Mouse (Mus musculus): ENCODE measurements around the gene Mucl3. TPM values are rescaled to one million over a fixed set of nuclear protein-coding genes. Genes with fewer than 3 reads are reported as not detected.
A peak's percentile ranks its signal among the peaks of the same experiment; 100 is the strongest.

Gene Mucl3
- polyA plus RNA-seq, 1 experiment from 2014 or later, result 0.12 TPM

DNA sequence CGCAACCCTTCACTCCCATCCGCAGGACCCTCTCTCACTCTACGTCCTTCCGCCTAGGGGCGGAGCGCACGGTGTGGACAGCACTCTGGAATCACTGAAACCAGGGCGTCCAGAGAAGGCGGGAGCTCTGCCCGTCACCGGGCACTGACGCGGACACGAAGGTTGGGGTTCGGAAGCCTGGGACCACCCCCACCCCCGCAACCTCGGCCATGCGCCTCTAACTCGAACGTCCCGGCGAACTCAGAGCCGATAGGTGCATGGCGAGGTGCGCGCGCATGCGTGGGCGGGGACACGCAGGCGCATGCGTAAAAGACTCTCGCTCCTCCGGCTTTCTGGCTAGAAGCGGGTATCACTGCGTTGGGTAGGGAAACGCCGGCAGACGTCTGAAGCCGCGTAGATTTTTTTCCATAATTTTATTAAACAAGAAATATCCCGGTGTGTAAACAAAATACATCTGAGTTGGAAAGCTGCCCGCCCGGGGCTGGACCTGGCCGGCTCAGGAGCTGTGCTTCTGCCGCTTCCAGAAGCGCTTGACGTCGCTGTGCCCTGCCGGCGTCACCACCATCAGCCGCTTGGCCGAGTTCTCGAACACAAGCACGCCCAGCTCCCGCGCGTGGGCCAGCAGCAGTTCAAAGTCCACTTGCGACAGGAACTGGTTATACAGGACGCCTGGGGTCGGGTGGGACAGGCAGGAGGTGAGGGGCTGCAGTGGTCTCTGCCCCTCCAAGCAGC is 24.0 kb upstream of the Mucl3 start, which contains the start of gene Vars2:
Gene Vars2 (minus strand): TSS at position 259 of the 732 bp plus-strand sequence.
- under 1% methylated on average over 61 of the region's 61 CpGs for WGBS
- Histone ChIP-seq H3K9me3 (no peaks in the 10 kb centered on the region), H3K27ac (peak within 1 kb of the TSS; percentile 94), H3K4me1 (peaks cover 31% of the 10 kb centered on the region), H3K36me3 (replicated peaks) (peaks cover 57% of the 10 kb centered on the region), H3K4me3 (peak within 1 kb of the TSS; percentile 60), H3K27me3 (ENCODE audit: poor library complexity, severe bottlenecking) (no peaks in the 10 kb centered on the region)
- DNase-seq (ENCODE audit: extremely low spot score, low spot score), result peak; percentile 95

- H3K27ac ChIP-seq, result peak overlapping the region; percentile 94
- peak; percentile 67 for DNase-seq (ENCODE audit: extremely low spot score, low spot score)
- no peaks in the 10 kb centered on the region for H3K9me3 ChIP-seq
- no peaks in the 10 kb centered on the region for H3K27me3 ChIP-seq (ENCODE audit: poor library complexity, severe bottlenecking)
- WGBS, result 3% methylated on average over 13 of the region's 13 CpGs
- H3K4me1 ChIP-seq, result peaks cover 26% of the 10 kb centered on the region
- peaks cover 60% of the 10 kb centered on the region for H3K36me3 ChIP-seq (replicated peaks)
- H3K4me3 ChIP-seq, result peak overlapping the region; percentile 60
Observed at GRCm38 (mm10) chr17:35666851-35667256, 23.4 kb upstream of the Mucl3 start.

GRCm38 (mm10) chr17:35665957-35666515 is 22.5 kb upstream of the Mucl3 start:
- H3K27ac ChIP-seq, result peak overlapping the region; percentile 2; the same call in 1 of the 2 replicates
- DNase-seq (ENCODE audit: extremely low spot score, low spot score), result no peak
- peaks cover 25% of the 10 kb centered on the region for H3K4me1 ChIP-seq
- H3K4me3 ChIP-seq, result peak overlapping the region; percentile 60; the same call in 1 of the 2 replicates
- H3K9me3 ChIP-seq, result no peaks in the 10 kb centered on the region
- H3K27me3 ChIP-seq (ENCODE audit: poor library complexity, severe bottlenecking), result no peaks in the 10 kb centered on the region
- WGBS, result 80% methylated on average over 17 of the region's 17 CpGs
- peaks cover 67% of the 10 kb centered on the region for H3K36me3 ChIP-seq (replicated peaks)

DNA sequence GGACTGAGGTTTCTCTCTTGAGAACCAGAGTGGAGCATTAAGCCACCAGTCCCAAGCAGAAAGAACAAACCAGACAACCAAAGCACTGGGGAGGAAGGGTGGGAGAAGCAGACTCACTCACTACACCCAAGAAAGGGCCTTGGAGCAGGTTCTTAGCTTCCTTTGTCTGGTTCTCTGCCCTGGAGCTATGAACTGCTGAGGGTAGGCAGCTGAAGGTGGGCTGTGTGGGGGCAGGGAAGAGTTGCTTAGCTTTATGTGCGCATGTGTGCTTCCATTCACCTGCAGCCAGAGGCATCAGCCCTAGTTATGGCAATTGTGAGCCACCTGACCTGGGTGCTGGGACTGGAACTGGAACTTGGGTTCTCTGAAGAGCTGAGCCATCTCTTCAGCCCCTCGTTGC is 9.6 kb upstream of the Mucl3 start:
- Histone ChIP-seq H3K27me3 (ENCODE audit: poor library complexity, severe bottlenecking) (no peaks in the 10 kb centered on the region), H3K27ac (0 out of 2 replicates have a peak overlapping the region, but pooled peaks have one; percentile 3)

DNA sequence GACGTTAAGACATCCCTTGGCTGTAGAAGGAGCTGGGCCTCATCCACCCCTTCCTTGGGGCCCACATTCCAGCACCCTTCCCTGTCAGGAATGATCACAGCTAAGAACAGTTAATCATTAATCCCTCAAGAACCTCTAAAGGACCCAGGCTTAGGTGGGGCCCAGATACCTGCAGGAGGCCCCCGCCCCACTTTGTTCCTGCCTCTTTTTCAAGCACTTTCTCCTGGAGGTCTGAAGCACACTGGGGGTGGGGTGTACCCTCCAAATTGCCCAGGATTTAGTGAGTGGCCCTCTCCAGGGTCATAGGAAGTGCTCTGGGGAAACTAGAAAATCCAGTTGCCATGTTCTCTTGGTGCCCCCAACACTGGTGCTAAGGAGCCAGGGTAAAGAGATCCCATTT is 5.9 kb upstream of the Mucl3 start:
- Histone ChIP-seq H3K27me3 (ENCODE audit: poor library complexity, severe bottlenecking) (no peaks in the 10 kb centered on the region), H3K4me3 (no peak overlapping the region), H3K9me3 (no peaks in the 10 kb centered on the region), H3K36me3 (replicated peaks) (peaks cover 2% of the 10 kb centered on the region), H3K27ac (no peak overlapping the region), H3K4me1 (peaks cover 14% of the 10 kb centered on the region)
- no peak for DNase-seq (ENCODE audit: extremely low spot score, low spot score)
- 73% methylated on average over 2 of the region's 2 CpGs for WGBS

More for the DNA sequence above, 9.6 kb upstream of the Mucl3 start:
- 84% methylated on average over 2 of the region's 2 CpGs for WGBS
- DNase-seq (ENCODE audit: extremely low spot score, low spot score), result no peak
- H3K4me1 ChIP-seq, result peaks cover 32% of the 10 kb centered on the region
- peaks cover 39% of the 10 kb centered on the region for H3K36me3 ChIP-seq (replicated peaks)
- H3K4me3 ChIP-seq, result no peak overlapping the region
- H3K9me3 ChIP-seq, result no peaks in the 10 kb centered on the region

GRCm38 (mm10) chr17:35639352-35639751 is 4.1 kb downstream of the Mucl3 start:
- H3K27ac ChIP-seq, result no peak overlapping the region
- H3K36me3 ChIP-seq (replicated peaks), result no peaks in the 10 kb centered on the region
- DNase-seq (ENCODE audit: extremely low spot score, low spot score), result no peak
- H3K4me1 ChIP-seq, result peaks cover 5% of the 10 kb centered on the region
- WGBS, result 90% methylated on average over 6 of the region's 6 CpGs
- no peaks in the 10 kb centered on the region for H3K9me3 ChIP-seq
- H3K4me3 ChIP-seq, result 0 out of 2 replicates have a peak overlapping the region, but pooled peaks have one; percentile 25
- peaks cover 11% of the 10 kb centered on the region for H3K27me3 ChIP-seq (ENCODE audit: poor library complexity, severe bottlenecking)

DNA sequence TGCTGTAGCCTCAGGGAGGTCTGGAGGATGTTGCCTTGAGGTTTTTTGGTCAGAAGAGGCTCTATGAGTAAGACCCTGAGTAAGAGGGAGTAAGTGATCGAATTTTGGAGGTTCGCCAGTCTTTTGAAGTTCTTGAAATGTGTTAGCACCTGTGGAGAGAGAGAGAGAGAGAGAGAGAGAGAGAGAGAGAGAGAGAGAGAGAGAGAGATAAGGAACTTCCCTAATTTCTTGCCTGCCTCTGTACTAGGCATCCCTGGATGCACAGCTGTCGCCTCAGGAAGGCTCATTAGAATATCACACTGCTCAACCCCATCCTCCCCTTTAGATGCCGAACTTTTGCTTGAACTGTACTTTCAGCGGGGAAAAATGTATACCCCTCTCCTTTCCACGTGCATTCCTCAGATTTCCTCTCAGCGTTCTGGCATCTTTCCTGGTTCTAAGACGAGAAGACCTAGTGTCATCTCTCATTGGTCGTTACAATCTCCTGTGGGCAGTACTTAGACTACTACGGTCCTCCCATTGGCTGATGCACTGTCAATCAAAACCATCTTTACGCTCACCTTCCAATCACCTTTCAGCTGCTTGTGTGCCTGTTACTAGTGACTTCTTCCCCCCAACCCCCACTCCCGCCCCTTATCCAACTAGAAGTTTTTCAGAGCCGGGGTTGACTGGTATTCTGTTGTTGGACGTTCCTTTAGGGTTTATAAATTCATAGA is 4.9 kb downstream of the Mucl3 start:
- peak; percentile 29 for DNase-seq (ENCODE audit: extremely low spot score, low spot score)
- Histone ChIP-seq H3K27ac (no peak overlapping the region), H3K9me3 (no peaks in the 10 kb centered on the region), H3K27me3 (ENCODE audit: poor library complexity, severe bottlenecking) (peaks cover 11% of the 10 kb centered on the region), H3K36me3 (replicated peaks) (no peaks in the 10 kb centered on the region), H3K4me1 (peaks cover 11% of the 10 kb centered on the region), H3K4me3 (peak overlapping the region; percentile 25)
- WGBS, result 32% methylated on average over 14 of the region's 14 CpGs

DNA sequence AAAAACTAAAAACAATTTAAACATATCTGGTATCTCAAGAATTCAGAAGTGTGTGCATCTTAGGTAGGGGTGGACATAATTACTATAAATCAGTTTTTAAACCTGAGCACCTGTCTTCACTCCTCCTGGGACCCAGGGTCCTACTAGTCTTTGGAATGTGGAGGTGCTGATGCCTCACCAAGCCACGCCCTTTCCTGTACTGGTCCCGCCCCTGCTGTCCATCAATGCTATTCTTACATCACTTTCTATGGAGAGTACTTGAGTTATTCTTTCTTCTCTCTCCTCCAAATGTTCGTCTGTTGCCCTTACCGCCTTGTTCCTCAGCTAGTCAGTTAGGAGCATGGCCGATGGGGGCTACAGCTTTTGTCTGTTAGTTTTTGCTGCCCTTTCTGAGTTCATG is 7.1 kb downstream of the Mucl3 start:
- WGBS, result 37% methylated on average over 5 of the region's 5 CpGs
- Histone ChIP-seq H3K9me3 (no peaks in the 10 kb centered on the region), H3K36me3 (replicated peaks) (no peaks in the 10 kb centered on the region), H3K4me1 (peaks cover 11% of the 10 kb centered on the region), H3K27ac (no peak overlapping the region), H3K4me3 (peak overlapping the region; percentile 51; the same call in 1 of the 2 replicates), H3K27me3 (ENCODE audit: poor library complexity, severe bottlenecking) (peaks cover 11% of the 10 kb centered on the region; the same call in 1 of the 2 replicates)
- no peak for DNase-seq (ENCODE audit: extremely low spot score, low spot score)

DNA sequence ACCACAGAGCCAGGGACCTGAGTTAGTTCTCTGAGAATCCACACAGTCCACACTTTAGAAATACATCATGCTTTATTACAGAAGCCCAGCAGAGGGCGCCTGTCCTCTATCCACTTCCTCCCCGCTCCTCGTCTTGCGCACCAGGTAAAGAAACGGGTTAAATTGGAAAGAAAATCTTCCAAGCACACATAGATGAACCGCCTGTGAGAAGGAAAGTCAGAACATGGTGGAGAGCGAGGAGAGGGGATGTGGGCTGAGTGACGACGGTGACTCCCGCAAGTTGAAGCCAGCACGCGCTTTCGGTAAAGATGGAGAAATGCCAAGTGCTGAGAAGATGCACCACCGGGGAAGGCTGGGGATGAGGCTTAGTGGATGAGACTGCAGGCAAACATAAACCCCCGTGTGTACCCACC is 7.8 kb downstream of the Mucl3 start:
- Histone ChIP-seq H3K4me3 (peak overlapping the region; percentile 51), H3K36me3 (replicated peaks) (no peaks in the 10 kb centered on the region), H3K4me1 (peaks cover 11% of the 10 kb centered on the region), H3K9me3 (no peaks in the 10 kb centered on the region), H3K27ac (peak overlapping the region; percentile 60), H3K27me3 (ENCODE audit: poor library complexity, severe bottlenecking) (peaks cover 11% of the 10 kb centered on the region; the same call in 1 of the 2 replicates)
- peak; percentile 74 for DNase-seq (ENCODE audit: extremely low spot score, low spot score)
- 4% methylated on average over 15 of the region's 15 CpGs for WGBS

DNA sequence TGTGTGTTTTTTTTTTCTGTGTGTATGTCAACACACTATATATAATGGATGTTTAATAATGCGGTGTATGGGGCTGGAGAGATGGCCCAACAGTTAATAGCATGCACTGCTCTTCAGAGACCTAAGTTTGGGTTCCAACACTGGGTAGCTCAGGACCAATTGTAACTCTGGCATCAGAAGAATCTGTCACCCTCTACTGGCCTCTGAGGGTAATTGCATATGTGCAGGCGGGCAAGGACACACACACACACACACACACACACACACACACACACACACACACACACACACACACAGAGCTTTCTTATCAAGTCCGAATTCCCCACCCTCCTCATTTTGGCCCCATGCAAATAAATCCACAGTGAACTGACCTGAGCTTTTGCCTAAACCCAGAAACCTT is 8.3 kb downstream of the Mucl3 start:
- Histone ChIP-seq H3K27ac (no peak overlapping the region), H3K4me1 (peaks cover 11% of the 10 kb centered on the region), H3K27me3 (ENCODE audit: poor library complexity, severe bottlenecking) (peaks cover 11% of the 10 kb centered on the region; the same call in 1 of the 2 replicates), H3K36me3 (replicated peaks) (no peaks in the 10 kb centered on the region), H3K9me3 (no peaks in the 10 kb centered on the region), H3K4me3 (no peak overlapping the region)
- whole genome bisulfite sequencing, result 79% methylated on average over 3 of the region's 3 CpGs
- DNase-seq (ENCODE audit: extremely low spot score, low spot score), result no peak

DNA sequence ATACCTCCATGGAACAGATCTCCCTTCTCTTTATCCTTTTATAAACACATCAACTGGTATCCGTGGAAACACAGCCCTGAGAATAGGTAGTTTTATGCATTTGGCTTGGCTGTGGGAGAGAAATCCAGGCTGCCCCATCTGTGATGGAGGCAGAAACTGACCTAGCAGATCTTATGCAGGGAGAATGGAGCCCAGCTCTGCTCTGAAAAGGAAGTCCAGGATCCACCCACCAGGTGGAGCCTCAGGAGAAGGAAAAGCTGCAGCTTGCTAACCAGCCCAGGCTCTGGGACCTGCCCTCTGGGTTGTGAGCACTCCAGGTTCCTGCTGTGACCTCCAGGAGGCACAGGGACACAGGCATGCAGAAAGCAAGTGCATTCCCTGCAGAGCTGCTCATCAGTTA is 9.5 kb downstream of the Mucl3 start:
- peak; percentile 33 for DNase-seq (ENCODE audit: extremely low spot score, low spot score)
- WGBS, result 14% methylated on average over 1 of the region's 1 CpGs
- H3K9me3 ChIP-seq, result no peaks in the 10 kb centered on the region

GRCm38 (mm10) chr17:35626537-35626936 is 17.0 kb downstream of the Mucl3 start, which contains the start of gene Gm9573:
Gene Gm9573 (minus strand): TSS chr17:35626637.
- WGBS, result 93% methylated on average over 7 of the region's 7 CpGs
- Histone ChIP-seq H3K4me3 (no peak within 1 kb of the TSS), H3K4me1 (no peaks in the 10 kb centered on the region), H3K36me3 (replicated peaks) (no peaks in the 10 kb centered on the region), H3K27me3 (ENCODE audit: poor library complexity, severe bottlenecking) (no peaks in the 10 kb centered on the region), H3K9me3 (0 out of 2 replicates have a peak, but pooled peaks cover 6% of the 10 kb centered on the region), H3K27ac (no peak within 1 kb of the TSS)
- no peak for DNase-seq (ENCODE audit: extremely low spot score, low spot score)

More for the DNA sequence above, 9.5 kb downstream of the Mucl3 start:
- peaks cover 11% of the 10 kb centered on the region; the same call in 1 of the 2 replicates for H3K27me3 ChIP-seq (ENCODE audit: poor library complexity, severe bottlenecking)
- no peak overlapping the region for H3K27ac ChIP-seq
- H3K36me3 ChIP-seq (replicated peaks), result no peaks in the 10 kb centered on the region
- H3K4me1 ChIP-seq, result peaks cover 11% of the 10 kb centered on the region
- no peak overlapping the region for H3K4me3 ChIP-seq

Data from forebrain, embryonic 10.5 days (tissue).